Mouse (Mus musculus): ENCODE data around the gene Fosl1.
A peak's percentile ranks its signal among the peaks of the same experiment; 100 is the strongest.

Gene Fosl1

DNA sequence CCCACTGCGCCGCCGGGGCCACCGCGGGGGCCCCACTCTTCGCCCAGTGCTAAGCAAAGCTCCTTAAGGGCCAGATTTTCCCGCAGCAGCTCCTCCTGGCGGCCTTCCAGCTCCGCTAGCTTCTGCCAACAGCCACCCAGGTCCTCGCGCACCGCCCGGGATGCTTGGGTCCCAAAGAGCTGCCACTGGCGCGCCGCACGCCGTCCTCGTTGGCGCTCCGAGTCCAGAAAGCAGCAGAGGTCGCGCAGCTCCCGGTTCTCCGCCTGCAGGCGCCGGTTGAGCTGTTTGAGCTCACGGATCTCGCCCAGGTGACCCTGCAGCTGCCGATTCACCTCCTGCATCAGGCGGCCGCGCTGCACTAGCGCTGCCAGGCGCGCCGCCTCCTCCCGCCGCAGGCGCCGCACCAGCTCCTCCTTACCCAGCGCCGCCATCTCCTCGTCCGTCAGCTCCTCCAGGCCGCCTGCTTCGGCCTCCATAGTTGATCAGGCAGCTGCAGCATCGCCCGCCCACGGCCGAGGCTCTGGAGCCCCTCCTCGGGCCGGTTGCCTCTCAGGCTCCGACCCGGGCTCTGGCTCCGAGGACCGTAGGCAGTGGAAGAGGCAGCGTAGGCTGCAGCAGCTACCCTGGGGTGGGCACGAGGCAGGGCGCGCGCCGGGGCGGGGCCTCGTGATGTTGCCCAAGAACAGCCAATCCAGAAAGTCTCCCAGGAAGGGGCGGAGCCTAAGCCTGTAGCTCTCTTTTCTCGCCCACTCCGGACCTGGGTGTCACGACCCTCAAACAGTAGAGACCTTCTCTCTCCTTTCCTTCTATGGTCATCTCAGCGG is 9.8 kb downstream of the Fosl1 start:
- peak; percentile 95 to 96 for DNase-seq

DNA sequence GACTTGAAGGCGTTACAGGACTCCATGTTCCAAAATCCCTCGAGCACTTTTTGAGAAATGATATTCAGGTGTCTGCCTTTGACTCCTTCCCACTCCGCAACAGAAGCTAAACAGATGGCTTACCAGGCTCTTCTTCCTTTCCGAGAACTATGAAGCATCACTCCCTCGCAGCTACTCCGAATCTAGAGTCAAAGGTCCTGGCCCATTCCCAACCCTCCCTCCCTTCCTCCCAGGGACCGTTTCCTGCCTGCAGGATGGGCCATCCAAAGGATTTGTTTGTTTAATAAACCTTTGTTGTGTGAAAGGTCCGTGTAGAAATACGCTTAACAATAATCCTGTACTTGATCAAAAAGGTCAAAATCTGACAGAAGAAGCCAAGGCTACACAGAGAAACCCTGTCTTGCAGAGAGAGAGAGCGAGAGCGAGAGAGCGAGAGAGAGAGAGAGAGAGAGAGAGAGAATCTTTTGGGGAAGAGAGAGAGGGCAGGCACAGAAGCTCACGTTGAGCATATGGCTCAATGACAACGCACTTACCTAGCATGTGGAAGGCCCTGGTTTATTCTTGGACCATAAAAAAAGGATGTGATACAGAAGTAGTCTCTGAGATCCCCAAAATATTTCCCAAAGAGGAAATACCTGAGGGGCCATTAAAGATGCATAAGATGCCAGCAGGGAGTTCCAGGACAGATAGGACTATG is 10.5 kb downstream of the Fosl1 start, which contains the start of gene Ccdc85b:
Gene Ccdc85b (minus strand): TSS at position 149 of the 697 bp plus-strand sequence.
- no peak for DNase-seq

DNA sequence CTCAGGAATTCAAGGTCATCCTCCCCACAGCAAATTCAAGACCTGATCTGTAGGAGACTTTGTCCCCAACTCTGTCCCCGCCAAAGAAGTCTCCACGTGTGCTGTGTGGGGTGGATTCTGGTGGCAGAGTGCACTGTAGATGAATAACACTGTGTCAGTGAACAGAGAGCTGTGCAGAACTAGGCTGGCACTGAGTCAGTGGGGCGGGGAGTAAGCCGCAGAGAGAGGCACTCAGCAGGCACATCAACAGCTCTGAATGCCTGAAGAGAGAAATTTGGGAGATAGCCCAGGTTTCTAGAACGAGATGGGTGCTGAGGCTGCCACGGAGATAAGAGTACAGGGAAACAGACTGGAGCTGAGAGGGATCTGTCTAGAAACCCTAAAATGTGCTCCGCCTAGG is 11.7 kb downstream of the Fosl1 start:
- no peak for DNase-seq

DNA sequence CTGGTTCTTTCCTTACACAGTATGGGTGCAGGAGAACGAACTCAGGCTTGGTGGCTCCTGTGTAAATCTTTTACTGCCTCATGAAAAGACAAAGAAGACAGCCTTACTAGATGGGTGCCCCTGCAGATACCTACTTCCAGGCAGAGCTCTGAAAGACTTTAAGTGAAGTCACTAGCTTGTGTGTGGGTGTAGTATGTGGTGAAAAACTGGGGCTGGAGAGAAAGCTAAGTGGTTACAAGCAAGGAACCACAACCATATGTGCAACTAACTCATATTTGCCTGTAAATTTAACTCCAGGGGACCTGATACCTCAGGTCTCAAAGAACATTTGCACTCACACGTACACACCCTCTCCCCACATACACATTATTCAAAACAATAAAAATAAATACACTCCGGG is 12.5 kb downstream of the Fosl1 start:
- DNase-seq, result no peak

DNA sequence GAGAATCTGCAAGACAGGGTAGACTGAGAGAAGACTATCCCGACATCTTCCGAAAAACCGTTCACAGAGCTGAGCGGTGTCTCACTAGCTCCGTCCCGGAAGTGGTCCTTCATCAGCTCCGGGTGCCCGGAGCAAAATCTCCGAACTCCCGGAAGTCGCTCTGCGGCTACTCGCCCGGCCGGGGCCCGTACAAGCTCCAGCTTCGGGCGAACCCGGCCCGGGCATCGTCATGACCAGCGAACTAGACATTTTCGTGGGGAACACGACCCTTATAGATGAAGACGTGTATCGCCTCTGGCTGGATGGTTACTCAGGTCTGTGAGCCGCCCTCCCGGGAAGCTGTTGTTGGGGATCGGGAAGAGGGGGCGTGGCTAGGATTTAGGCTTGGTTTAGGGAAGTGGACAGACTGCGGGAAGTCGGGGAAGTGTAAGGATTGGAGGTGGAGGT is 13.1 kb downstream of the Fosl1 start, which contains the start of gene Fibp:
Gene Fibp (plus strand): TSS at position 151 of the 447 bp plus-strand sequence.
- DNase-seq, result peak; percentile 92 to 94

DNA sequence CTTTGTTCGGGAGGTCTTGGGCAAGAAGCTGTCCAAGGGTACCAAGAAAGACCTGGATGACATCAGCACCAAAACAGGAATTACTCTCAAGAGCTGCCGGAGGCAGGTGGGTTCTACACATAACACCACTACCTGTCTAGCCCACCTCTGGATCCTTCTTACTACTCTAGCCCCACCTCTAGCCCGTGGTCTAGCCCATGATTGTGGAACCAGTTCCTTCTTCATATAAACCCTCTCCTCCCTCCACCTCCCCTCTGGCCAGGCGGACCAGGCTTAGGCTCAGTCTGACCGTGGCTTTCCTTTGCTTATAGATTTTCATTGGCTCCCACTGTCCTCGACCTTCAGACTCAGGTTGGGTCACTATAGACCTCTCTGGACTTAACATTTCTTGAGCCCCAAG is 14.1 kb downstream of the Fosl1 start:
- DNase-seq, result no peak

DNA sequence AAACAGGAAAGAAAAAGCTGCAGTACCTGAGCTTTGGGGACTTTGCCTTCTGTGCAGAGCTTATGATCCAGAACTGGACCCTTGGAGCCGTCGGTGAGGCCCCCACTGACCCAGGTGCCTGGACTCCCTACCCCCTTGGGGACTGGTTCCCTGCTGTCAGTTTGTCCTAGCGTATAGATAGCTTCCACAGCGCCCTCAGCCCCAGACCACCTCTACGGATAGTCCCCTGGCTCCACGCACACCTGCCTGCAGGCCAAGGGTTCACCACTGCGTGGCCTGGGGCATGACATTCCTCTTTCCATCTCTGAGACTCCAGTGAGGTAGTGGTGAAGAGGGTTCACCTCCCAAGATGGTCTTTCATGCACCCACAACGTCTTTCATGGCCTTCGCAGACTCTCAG is 15.9 kb downstream of the Fosl1 start:
- no peak for DNase-seq

DNA sequence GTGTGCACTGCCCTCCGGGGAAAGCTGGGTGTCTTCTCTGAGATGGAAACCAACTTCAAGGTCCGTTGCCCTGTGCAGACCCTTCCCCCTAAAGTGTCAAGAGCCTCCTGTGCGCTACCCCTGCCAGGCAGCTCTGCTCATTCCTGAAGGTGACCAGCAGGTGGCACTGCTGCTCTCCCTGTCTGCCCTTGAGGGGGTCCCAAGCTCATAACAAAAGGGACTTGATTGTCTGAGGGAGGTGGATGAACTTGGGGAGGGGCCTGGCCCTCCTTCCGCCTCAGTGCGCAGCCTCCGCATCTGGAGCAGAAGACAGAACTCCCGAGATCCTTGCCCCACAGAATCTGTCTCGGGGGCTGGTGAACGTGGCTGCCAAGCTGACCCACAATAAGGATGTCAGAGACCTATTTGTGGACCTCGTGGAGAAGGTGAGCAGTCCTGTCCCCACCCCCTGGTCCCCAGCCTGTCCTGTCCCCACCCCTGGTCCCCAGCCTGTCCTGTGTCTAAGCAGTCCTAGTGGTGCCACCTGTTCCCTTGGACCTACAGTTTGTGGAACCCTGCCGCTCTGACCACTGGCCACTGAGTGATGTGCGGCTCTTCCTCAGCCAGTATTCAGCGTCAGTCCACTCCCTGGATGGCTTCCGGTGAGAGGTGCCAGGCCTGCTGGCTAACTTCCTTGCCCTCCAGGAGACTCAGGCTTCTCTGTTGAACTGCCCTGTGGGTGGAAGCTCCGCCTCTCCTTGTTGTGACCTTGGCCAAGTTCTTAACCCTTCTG is 16.6 kb downstream of the Fosl1 start:
- DNase-seq, result peak; percentile 76 to 82

DNA sequence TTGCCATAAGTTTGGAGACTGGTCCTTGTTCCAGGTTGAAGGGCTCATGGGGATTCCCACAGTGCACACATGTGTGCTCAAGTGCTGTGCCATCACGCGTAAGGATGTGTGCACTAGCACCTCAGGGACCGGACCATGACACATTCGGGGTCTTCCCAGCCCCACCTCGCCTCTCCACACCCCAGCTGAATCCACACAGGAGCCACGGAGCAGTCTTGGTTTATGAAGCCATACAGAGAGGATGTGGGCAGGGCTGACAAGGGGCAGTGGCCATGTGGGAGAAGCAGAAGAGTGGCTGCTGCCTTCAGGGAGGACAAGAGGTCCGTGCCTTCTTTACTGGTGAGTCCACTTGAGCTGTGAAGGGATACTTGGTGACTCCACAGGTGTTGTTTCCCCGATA is 17.7 kb downstream of the Fosl1 start:
- no peak for DNase-seq

DNA sequence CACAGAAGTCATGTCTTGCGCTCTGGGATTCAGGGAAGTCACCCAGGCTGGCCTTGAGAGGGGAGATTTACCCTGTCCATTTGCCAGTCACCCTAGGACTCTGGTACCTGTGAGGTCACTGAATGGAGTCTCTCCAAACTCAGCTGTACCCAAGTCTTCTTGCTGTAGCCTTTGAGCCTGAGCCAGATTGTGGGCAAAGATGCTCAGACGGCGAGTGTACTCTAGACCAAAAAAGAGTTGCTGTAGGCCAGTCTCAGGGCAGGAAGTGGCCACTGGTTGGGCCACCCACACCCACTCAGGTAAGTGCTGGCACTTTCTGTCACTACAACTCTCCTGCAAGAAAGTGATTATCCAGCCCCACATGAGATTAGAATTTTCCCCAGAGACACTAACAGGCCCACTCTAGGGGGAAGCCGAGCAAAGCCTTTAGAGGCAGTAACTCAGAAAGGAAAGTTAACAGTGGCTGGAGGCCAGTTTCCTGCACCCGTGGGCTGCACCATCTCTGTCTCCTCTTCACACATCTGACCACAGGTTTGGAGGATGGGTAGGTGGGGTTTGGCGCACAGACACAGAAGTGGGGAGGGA is 19.7 kb downstream of the Fosl1 start:
- DNase-seq, result no peak

DNA sequence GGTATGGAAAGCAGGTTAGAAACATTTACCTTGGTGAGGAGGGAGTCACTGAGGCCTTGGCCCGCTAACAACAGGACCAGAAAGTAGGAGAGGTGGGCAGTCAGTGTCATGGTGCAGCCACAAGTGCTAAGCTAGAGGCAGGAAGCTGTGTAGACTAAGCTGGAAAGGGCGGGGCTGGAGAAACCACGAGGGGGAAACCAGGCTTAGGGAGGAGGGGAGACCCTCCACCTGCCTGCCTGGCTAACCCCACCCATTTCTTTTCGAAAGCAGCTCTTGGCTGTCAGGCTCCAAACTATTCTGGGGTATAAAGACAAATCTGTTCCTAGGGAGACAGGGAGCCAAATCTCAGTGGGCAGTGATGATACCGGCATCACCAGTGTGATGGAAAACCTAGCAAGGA is 21.0 kb downstream of the Fosl1 start, which contains the start of gene Ctsw:
Gene Ctsw (minus strand): TSS at position 134 of the 400 bp plus-strand sequence.
- DNase-seq, result no peak

DNA sequence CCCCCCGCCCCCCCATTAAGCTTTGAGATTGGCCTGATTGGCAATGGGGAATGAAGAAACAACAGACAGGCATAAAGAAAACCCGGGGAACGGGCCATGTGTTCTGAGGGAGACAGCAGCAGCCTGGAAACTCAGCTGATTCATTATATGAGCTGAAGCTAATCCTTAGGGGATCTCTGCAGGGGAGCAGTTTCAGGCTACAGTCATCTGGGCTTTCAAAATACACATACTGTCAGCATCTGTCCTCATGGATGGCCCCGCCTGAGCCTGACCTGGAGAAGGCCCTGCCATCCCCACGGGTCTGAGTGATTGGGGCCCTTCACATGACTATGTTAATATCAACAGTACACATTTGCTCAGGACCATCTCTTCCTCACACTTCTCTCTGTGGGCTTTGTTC is 24.5 kb downstream of the Fosl1 start:
- DNase-seq, result no peak

DNA sequence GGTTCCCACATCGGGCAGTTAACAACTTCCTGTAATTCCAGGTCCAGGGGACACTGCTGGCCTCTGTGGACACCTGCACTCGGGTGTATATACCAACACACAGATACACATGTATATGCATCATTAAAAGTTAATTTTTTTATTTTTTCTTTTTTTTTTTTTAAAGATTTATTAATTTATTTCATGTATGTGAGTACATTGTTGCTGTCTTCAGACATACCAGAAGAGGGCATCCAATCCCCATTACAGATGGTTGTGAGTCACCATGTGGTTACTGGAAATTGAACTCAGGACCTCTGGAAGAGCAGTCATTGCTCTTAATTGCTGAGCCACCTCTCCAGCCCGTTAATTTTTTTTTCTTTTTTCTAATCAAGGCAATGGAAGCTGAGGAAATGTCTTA is 25.5 kb downstream of the Fosl1 start:
- no peak for DNase-seq

DNA sequence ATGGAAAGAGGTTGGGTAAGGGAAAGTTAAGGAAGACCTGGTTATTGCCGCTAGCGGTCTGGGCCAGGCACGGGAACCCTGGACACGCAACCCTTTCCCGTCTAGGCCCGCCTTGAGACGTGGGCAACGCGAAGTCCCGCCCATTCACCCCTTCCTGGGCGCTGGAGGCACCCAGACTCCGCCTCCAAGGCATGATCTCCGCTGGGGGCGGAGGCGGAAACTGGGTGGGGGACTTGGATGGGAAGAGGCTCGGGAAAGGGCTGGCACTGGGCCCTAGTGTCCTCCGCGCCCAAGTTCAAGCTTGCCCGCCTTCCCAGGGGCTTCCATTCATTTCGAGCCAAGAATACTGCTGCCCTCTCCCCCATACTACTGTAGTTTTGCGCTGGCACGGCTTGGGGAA is 26.4 kb downstream of the Fosl1 start, which contains the start of gene Efemp2:
Gene Efemp2 (plus strand): TSS at position 235 of the 400 bp plus-strand sequence.
- peak; percentile 90 to 95 for DNase-seq

DNA sequence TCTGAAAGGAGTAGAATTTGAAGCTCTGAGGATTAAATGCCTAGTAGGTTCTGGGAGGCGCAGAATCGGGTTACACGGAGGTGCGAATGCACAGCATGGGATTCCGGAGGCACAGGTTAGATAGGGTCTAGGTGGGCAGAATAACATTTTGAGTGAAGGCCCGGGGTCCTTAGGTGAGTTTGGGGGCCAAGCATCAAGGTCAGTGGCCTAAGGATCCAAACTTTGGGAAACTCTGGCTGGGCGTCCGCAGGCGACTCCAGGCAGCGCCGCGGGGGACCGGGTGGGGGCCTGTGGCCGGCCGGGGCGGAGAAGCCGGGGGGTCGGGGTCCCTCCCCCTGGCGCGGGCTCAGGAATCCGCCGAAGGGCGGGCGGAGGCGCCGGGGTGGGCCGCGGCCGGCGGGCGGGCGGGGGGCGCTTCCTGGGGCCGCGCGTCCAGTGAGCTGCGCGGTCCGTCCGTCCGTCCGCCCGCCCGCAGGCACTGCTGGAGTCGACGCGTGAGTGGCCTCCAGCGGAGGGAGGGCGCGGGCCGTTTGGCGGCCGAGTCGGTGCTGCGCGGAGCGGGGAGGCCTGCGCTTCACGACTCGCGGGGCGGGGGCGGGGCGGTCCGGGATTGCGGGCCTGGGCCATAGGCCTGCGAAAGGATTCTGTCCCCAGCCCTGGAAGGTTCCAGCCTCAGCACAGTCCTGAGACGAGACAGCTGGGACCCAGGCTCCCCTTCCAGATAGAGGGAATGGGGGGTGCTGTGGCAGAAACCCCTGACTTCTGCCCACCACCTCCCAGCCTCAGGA is 27.1 kb downstream of the Fosl1 start:
- peak; percentile 61 to 83 for DNase-seq

DNA sequence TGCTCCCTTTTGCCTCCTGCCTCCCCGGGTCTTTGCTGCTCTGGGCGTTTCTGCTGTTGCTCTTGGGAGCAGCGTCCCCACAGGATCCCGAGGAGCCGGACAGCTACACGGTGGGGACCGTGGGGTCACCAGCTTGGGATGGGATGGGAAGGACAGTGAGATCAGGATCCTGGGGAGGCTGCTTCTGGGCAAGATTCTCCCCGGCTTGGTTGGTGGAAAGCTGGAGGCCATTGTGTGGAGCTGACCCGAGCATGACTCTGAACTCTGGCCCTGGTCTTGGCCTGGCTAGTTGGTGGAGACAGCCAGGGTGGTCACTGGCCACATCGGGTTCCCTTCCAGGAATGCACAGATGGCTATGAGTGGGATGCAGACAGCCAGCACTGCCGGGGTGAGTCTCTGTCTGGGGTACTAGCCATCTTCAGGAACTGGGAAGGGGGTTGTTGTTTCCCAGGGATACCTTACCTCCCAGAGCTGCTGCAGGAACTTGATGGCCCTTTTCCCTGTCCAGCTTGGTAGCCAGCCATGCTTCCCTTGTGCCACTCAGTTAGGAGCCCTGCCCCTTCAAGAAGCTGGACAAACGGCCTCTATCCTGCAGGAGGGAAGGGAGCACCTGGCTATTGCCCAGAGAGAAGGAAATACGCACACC is 27.8 kb downstream of the Fosl1 start:
- peak in 1 of 2 experiments; percentile 39 for DNase-seq

DNA sequence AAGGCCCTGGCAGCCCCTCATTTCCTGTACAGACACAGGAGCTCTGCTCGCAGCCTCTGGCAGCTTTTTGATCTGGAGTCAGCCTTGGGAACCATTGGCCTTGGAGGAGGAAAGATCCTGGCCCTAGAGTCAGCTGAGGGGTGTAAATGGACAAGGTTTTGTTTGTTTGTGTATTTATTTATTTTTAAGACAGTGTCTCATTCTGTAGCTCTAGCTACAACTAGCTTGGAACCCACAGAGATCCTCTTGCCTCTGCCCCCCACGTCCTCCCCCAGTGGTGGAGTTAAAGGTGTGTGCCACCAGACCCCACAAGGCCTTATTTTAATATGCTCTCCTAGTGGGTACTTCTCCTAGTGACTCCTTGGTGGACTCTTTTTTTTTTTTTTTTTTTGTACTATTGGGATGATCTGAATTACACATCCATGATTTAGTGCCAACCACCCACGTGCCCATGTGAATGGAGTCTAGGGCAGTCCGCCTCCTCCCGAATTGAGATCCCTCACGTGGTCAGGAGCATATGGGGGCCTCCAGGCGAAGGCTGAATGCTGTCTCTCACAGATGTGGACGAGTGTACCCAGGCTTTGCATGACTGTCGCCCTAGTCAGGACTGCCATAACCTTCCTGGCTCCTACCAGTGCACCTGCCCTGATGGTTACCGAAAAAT is 29.8 kb downstream of the Fosl1 start:
- no peak for DNase-seq

DNA sequence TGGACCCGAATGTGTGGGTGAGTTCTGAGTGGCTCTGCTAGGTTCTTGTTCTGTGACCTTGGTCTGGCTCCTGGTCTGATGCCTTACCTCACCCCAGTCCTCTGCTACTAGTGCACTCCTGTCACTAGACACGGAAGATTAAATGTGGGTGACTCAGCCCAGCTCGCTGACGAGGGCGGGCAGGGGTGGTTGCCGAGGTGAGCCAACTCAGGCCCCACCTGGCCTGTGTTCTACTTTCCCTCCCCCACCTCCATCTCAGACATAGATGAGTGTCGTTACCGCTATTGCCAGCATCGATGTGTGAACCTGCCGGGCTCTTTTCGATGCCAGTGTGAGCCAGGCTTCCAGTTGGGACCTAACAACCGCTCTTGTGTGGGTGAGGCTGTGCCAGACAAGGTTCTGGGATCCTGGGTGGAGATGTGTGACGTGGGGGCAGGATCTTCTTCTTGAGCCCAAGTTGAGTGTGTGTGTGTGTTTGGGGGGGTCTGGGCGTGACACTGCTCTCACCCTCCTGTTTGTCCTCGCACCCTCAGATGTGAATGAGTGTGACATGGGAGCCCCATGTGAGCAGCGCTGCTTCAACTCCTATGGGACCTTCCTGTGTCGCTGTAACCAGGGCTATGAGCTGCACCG is 30.4 kb downstream of the Fosl1 start:
- DNase-seq, result no peak

DNA sequence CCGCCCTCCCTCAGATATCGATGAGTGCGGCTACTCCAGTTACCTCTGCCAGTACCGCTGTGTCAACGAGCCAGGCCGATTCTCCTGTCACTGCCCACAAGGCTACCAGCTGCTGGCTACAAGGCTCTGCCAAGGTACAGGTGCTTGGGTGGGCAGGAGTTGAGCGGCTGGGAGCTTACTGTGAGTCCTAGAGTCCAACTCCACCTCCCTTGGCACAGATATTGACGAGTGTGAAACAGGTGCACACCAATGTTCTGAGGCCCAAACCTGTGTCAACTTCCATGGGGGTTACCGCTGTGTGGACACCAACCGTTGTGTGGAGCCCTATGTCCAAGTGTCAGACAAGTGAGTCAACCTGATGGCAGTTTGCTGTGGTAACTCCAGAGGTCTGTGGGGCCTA is 32.7 kb downstream of the Fosl1 start:
- DNase-seq, result no peak

DNA sequence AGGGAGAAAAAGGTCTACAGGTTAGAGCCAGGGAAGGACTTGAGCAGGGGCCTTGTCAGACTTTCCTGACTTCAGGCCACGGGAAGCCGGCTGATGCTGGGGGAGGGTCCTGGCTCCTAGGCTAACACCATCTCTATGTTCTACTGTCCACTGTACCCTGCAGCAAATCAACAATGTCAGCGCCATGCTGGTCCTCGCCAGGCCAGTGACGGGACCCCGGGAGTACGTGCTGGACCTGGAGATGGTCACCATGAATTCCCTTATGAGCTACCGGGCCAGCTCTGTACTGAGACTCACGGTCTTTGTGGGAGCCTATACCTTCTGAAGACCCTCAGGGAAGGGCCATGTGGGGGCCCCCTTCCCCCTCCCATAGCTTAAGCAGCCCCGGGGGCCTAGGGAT is 34.1 kb downstream of the Fosl1 start:
- no peak for DNase-seq
